9 mouse cellular contexts compared by ENCODE assay signal in the genomic region with DNA sequence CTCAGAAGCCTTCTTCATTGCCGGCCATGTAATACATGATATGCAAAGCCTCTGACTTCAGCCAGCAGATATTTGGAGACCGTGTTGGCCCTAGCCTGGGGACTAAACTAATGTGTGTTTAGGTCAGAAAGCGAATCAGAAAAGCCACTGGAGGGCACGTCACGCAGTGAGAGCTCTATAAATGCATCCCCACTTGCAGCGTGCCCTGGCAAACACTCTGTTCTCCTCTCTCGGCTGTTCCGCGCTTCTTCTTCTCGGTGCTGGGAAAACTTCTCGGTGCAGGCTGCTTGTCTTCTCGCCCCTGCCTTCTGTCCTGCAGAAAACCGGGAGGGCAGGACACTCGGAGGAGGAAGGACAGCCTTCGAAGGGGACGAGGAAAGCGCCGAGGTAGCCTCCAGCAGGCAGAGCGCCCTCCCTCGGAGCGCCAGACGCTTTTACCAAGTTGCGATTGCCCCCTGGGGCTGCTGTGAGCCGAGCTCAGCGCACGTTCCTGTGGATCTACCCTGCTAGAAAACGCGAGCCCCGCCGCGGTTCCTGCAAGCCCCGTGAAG. TPM values are rescaled to one million over a fixed set of nuclear protein-coding genes. Genes with fewer than 3 reads are reported as not detected.
DNase-seq lines count a peak whose midpoint lies in the region; ATAC-seq lines count a peak whose summit lies in the region.
"Had no signal": no experiment of that assay in that cellular context is flagged by ENCODE, and none has a peak within 500 bp of the region (broad histone marks: within the 10 kb centered on the region; RNA-seq: fewer than 3 reads in every experiment).

No protein-coding gene starts in this region.

- under 1% methylated on average over 32 of the region's 32 CpGs for WGBS in hindbrain, embryonic 16.5 days
- under 1% methylated on average over 32 of the region's 32 CpGs for WGBS in midbrain, embryonic 13.5 days

- H3K4me3 ChIP-seq in hindbrain, embryonic 16.5 days (ENCODE audit: low read length): peak overlapping the region; percentile 59
- peak overlapping the region; percentile 57 for H3K4me3 ChIP-seq in midbrain, embryonic 13.5 days (replicated peaks)

- no peaks in the 10 kb centered on the region for H3K36me3 ChIP-seq in hindbrain, embryonic 16.5 days (ENCODE audit: control insufficient read depth, insufficient read depth, low read length)
- no peaks in the 10 kb centered on the region for H3K36me3 ChIP-seq in midbrain, embryonic 13.5 days

- peak overlapping the region; percentile 99 for H3K4me2 ChIP-seq in hindbrain, embryonic 16.5 days (ENCODE audit: low read length)
- peak overlapping the region; percentile 99 for H3K4me2 ChIP-seq in midbrain, embryonic 13.5 days (replicated peaks)

- no peaks in the 10 kb centered on the region for H3K9me3 ChIP-seq in hindbrain, embryonic 16.5 days (ENCODE audit: control insufficient read depth, low read length)
- no peaks in the 10 kb centered on the region for H3K9me3 ChIP-seq in midbrain, embryonic 13.5 days

- no peak overlapping the region for H3K27ac ChIP-seq in hindbrain, embryonic 16.5 days (ENCODE audit: low read depth, low read length)
- no peak overlapping the region for H3K27ac ChIP-seq in midbrain, embryonic 13.5 days

- H3K9ac ChIP-seq in hindbrain, embryonic 16.5 days (ENCODE audit: low read depth, low read length): peak overlapping the region; percentile 59
- peak overlapping the region; percentile 70 for H3K9ac ChIP-seq in midbrain, embryonic 13.5 days (replicated peaks)

- H3K27me3 ChIP-seq in hindbrain, embryonic 16.5 days (replicated peaks; ENCODE audit: control insufficient read depth, insufficient read depth, low read length): peaks cover 41% of the 10 kb centered on the region
- H3K27me3 ChIP-seq in midbrain, embryonic 13.5 days: peaks cover 86% of the 10 kb centered on the region

- intact Hi-C loops in left cerebral cortex, postnatal 4 days (cut with DNase I): loop anchor here (10.0 kb wide), 1 partner anchor 255 kb away; no protein-coding TSS in a partner anchor
- intact Hi-C loops in left cerebral cortex, postnatal 36 days (cut with DNase I): loop anchor here (10.0 kb wide), 1 partner anchor 215 kb away; no protein-coding TSS in a partner anchor

- peaks cover 28% of the 10 kb centered on the region for H3K4me1 ChIP-seq in hindbrain, embryonic 16.5 days (ENCODE audit: control insufficient read depth, insufficient read depth, low read depth, low read length)
- H3K4me1 ChIP-seq in midbrain, embryonic 13.5 days (replicated peaks): peaks cover 34% of the 10 kb centered on the region

- peak; percentile 19 for ATAC-seq in hindbrain, embryonic 16.5 days
- peak; percentile 21; the same call in 1 of the 2 replicates for ATAC-seq in midbrain, embryonic 13.5 days
- ATAC-seq in inflammation-experienced regulatory T-cells, adult 6 months: no peak

- peak; percentile 19 for DNase-seq in left cerebral cortex, postnatal 4 days
- DNase-seq in left cerebral cortex, postnatal 36 days (ENCODE audit: low spot score in 2 of 2): no peak
- DNase-seq in embryo, embryonic 9.5 days (ENCODE audit: extremely low spot score): peak; percentile 48
- DNase-seq in spleen, adult 12 weeks (ENCODE audit: low spot score): no peak
- DNase-seq in left cerebral cortex, adult 9 months (ENCODE audit: low spot score in 2 of 2): no peak

RNA-seq across cellular contexts. Expression of gene Gdnf, which starts 0.7 kb away (rescaled TPM):
- total RNA-seq in left cerebral cortex, postnatal 4 days (2021): under 1 TPM; 0.36 to 0.40 TPM
- under 1 TPM; 0.22 to 0.39 TPM for total RNA-seq in left cerebral cortex, postnatal 36 days (2021)
- 0.23 and 0.32 TPM in 2 replicates for polyA plus RNA-seq in hindbrain, embryonic 16.5 days (2015; fragmentation: Nextera tagmentation; extraction: Ambion mirVana)
- 0.07 and 0.12 TPM in 2 replicates for polyA plus RNA-seq in midbrain, embryonic 13.5 days (2015; fragmentation: Nextera tagmentation; extraction: Ambion mirVana)
- polyA plus RNA-seq in inflammation-experienced regulatory T-cells, adult 6 months (2017; shearing (Covaris generic)): not detected
- total RNA-seq: neutrophil, adult 5-6 weeks had no signal

Comparison
In these comparisons a context has a peak if more than half of its experiments do, and no peak if none do; other contexts are left out.
1. DNase-seq: peak in left cerebral cortex, postnatal 4 days (single experiment) and embryo, embryonic 9.5 days (single experiment); none in left cerebral cortex, postnatal 36 days (0 of 2), spleen, adult 12 weeks (single experiment) and left cerebral cortex, adult 9 months (0 of 2).